Mouse (Mus musculus): ENCODE data around the gene S1pr3. TPM values are rescaled to one million over a fixed set of nuclear protein-coding genes. Genes with fewer than 3 reads are reported as not detected.

S1pr3 gene
- total RNA-seq (2014; rRNA removed; ENCODE audit: low replicate concordance) (20.0 and 25.8 TPM in 2 replicates), polyA plus RNA-seq (2015; fragmentation: Nextera tagmentation; extraction: Ambion mirVana) (15.1 and 15.6 TPM in 2 replicates)

DNA sequence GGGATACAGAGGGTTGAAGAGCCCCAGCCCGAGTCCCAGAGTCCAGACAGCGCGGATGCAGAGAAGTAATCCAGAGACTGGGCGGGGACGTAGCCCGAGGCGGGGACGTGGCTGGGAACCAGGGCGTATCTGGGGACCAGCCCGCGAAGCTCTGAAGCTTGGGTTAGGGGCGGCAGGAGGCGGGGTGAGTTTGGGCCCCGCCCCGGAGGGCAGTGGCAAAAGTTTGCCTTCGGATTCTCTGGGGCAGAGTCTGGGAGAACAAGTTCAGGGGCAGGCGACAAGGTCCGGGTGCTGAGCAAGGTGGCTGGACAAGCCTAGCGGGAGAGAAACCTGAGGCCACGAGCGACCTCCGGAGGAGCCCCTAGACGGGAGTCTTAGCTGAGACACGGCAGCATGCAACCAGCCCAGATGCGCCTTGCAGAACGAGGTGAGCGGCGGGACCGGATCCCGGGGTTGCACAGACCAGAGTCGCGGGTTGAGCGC is at the start of gene S1pr3:
Gene S1pr3 (plus strand): TSS at position 121 of the 483 bp plus-strand sequence.
- WGBS, result under 1% methylated on average over 33 of the region's 33 CpGs
- H3K9ac ChIP-seq (replicated peaks; ENCODE audit: low read depth, low read length), result peak within 1 kb of the TSS; percentile 68
- TF ChIP-seq CTCF (IDR thresholded peaks at IDR 0.05; ENCODE audit: low read depth) (peak; percentile 16), EP300 (IDR thresholded peaks at IDR 0.05; ENCODE audit: low read depth) (no peak)
- peak within 1 kb of the TSS; percentile 49 for H3K27ac ChIP-seq (ENCODE audit: low read depth)
- peak within 1 kb of the TSS; percentile 54 for H3K4me3 ChIP-seq (ENCODE audit: low read depth, low read length)
- ATAC-seq (ENCODE audit: insufficient read depth, low read depth), result peak; percentile 72
- H3K27me3 ChIP-seq (ENCODE audit: control insufficient read depth, insufficient read depth, low read length), result no peaks in the 10 kb centered on the region
- H3K4me1 ChIP-seq (ENCODE audit: control insufficient read depth, insufficient read depth), result peaks cover 5% of the 10 kb centered on the region; the same call in 1 of the 2 replicates
- no peaks in the 10 kb centered on the region for H3K36me3 ChIP-seq (replicated peaks; ENCODE audit: control insufficient read depth, insufficient read depth, low read length)
- H3K4me2 ChIP-seq (ENCODE audit: low read depth, low read length), result peak within 1 kb of the TSS; percentile 74
- H3K9me3 ChIP-seq (replicated peaks; ENCODE audit: control insufficient read depth, low read length), result no peaks in the 10 kb centered on the region
- peak; percentile 49 for DNase-seq (ENCODE audit: low spot score)

DNA sequence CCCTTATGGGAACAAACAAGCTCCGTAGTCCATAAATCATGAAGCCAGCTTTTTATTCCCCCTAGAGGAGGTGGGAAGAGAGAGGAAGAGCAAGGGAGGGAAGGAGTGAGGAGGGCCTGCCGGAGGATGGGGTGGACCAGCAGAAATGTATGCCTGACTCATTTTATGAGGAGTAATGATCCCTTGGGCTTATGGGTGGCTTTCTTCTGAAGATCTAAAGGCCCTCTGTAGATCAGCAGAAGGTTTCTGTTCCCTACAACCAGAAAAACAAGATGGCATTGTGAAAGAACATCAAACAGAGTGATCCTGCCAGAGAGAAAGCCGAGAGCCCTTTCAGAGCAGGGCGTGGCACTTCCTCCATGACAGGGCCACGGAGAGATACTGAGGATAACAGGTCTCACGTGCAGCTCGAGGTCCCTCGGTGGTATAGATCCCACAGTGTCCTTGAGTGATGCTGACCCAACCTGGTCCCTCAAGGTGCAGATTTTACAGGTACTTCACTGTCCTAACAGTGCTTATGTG is 47.9 kb upstream of the S1pr3 start:
- TF ChIP-seq EP300 (IDR thresholded peaks at IDR 0.05; ENCODE audit: low read depth) (no peak), CTCF (IDR thresholded peaks at IDR 0.05; ENCODE audit: low read depth) (no peak)
- H3K36me3 ChIP-seq (replicated peaks; ENCODE audit: control insufficient read depth, insufficient read depth, low read length), result no peaks in the 10 kb centered on the region
- no peak overlapping the region for H3K9ac ChIP-seq (replicated peaks; ENCODE audit: low read depth, low read length)
- H3K4me2 ChIP-seq (ENCODE audit: low read depth, low read length), result no peak overlapping the region
- H3K27ac ChIP-seq (ENCODE audit: low read depth), result no peak overlapping the region
- H3K4me3 ChIP-seq (ENCODE audit: low read depth, low read length), result no peak overlapping the region
- H3K4me1 ChIP-seq (ENCODE audit: control insufficient read depth, insufficient read depth), result peaks cover 18% of the 10 kb centered on the region; the same call in 1 of the 2 replicates
- H3K27me3 ChIP-seq (ENCODE audit: control insufficient read depth, insufficient read depth, low read length), result no peaks in the 10 kb centered on the region
- WGBS, result 69% methylated on average over 8 of the region's 8 CpGs
- no peak for ATAC-seq (ENCODE audit: insufficient read depth, low read depth)
- H3K9me3 ChIP-seq (replicated peaks; ENCODE audit: control insufficient read depth, low read length), result no peaks in the 10 kb centered on the region
- no peak for DNase-seq (ENCODE audit: low spot score)

- no peak overlapping the region for H3K4me2 ChIP-seq (ENCODE audit: low read depth, low read length)
- peaks cover 21% of the 10 kb centered on the region; the same call in 1 of the 2 replicates for H3K4me1 ChIP-seq (ENCODE audit: control insufficient read depth, insufficient read depth)
- H3K27me3 ChIP-seq (ENCODE audit: control insufficient read depth, insufficient read depth, low read length), result no peaks in the 10 kb centered on the region
- no peaks in the 10 kb centered on the region for H3K36me3 ChIP-seq (replicated peaks; ENCODE audit: control insufficient read depth, insufficient read depth, low read length)
- WGBS, result 71% methylated on average over 7 of the region's 7 CpGs
- H3K9ac ChIP-seq (replicated peaks; ENCODE audit: low read depth, low read length), result no peak overlapping the region
- TF ChIP-seq EP300 (IDR thresholded peaks at IDR 0.05; ENCODE audit: low read depth) (no peak), CTCF (IDR thresholded peaks at IDR 0.05; ENCODE audit: low read depth) (no peak)
- no peak for DNase-seq (ENCODE audit: low spot score)
- H3K4me3 ChIP-seq (ENCODE audit: low read depth, low read length), result no peak overlapping the region
- no peaks in the 10 kb centered on the region for H3K9me3 ChIP-seq (replicated peaks; ENCODE audit: control insufficient read depth, low read length)
- H3K27ac ChIP-seq (ENCODE audit: low read depth), result no peak overlapping the region
- ATAC-seq (ENCODE audit: insufficient read depth, low read depth), result no peak
Measured at GRCm38 (mm10) chr13:51363390-51363789, 45.0 kb upstream of the S1pr3 start.

DNA sequence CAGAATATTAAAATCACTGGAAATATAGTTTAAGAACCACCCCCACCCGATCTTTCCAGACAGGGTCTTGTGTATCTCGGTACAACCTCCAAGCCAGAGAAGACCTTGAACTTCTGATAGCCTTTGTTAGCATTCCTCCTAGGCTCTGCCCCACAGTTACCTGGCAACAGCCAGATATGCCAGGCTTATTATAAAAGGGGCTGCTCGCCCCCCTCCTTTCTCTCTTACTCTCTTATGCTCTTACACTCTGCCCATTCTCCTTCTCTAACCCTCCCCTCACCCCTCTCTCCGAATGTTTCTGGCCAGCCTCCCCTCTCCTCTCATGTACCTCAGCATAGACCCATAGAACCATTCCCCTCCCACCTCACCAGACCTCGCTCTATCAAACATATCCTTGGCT is 44.5 kb upstream of the S1pr3 start:
- Histone ChIP-seq H3K27ac (ENCODE audit: low read depth) (no peak overlapping the region), H3K4me3 (ENCODE audit: low read depth, low read length) (no peak overlapping the region), H3K4me2 (ENCODE audit: low read depth, low read length) (no peak overlapping the region), H3K9ac (replicated peaks; ENCODE audit: low read depth, low read length) (no peak overlapping the region), H3K36me3 (replicated peaks; ENCODE audit: control insufficient read depth, insufficient read depth, low read length) (no peaks in the 10 kb centered on the region), H3K27me3 (ENCODE audit: control insufficient read depth, insufficient read depth, low read length) (no peaks in the 10 kb centered on the region), H3K4me1 (ENCODE audit: control insufficient read depth, insufficient read depth) (peaks cover 21% of the 10 kb centered on the region; the same call in 1 of the 2 replicates), H3K9me3 (replicated peaks; ENCODE audit: control insufficient read depth, low read length) (no peaks in the 10 kb centered on the region)
- TF ChIP-seq EP300 (IDR thresholded peaks at IDR 0.05; ENCODE audit: low read depth) (no peak), CTCF (IDR thresholded peaks at IDR 0.05; ENCODE audit: low read depth) (no peak)
- DNase-seq (ENCODE audit: low spot score) (no peak), ATAC-seq (ENCODE audit: insufficient read depth, low read depth) (no peak)
- WGBS, result 56% methylated on average over 5 of the region's 5 CpGs

DNA sequence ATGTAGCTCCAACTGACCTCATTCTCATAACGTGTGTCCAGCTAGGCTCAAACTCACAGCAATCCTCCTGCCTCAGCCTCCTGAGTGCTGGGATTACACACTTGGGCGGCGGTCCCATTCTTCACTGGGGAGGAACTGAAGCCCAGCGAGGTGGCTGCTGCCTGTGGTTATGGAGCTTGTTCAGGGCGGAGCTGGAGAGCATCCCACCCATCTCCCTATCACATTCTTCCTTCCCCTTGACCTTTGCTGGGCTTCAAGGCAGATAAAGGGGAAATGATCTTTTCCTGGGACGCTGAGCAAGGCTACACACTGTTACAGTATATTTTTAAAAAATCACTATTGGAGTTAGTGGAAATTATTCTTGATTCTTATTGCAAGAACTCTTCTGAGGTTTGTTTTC is 43.2 kb upstream of the S1pr3 start:
- ATAC-seq (ENCODE audit: insufficient read depth, low read depth), result no peak
- no peak for TF ChIP-seq CTCF (IDR thresholded peaks at IDR 0.05; ENCODE audit: low read depth)
- TF ChIP-seq EP300 (IDR thresholded peaks at IDR 0.05; ENCODE audit: low read depth), result no peak
- H3K9ac ChIP-seq (replicated peaks; ENCODE audit: low read depth, low read length), result no peak overlapping the region
- no peak overlapping the region for H3K4me3 ChIP-seq (ENCODE audit: low read depth, low read length)
- no peak overlapping the region for H3K27ac ChIP-seq (ENCODE audit: low read depth)
- no peaks in the 10 kb centered on the region for H3K9me3 ChIP-seq (replicated peaks; ENCODE audit: control insufficient read depth, low read length)
- H3K27me3 ChIP-seq (ENCODE audit: control insufficient read depth, insufficient read depth, low read length), result no peaks in the 10 kb centered on the region
- DNase-seq (ENCODE audit: low spot score), result no peak
- H3K36me3 ChIP-seq (replicated peaks; ENCODE audit: control insufficient read depth, insufficient read depth, low read length), result no peaks in the 10 kb centered on the region
- WGBS, result 83% methylated on average over 6 of the region's 6 CpGs
- H3K4me2 ChIP-seq (ENCODE audit: low read depth, low read length), result no peak overlapping the region
- peaks cover 21% of the 10 kb centered on the region; the same call in 1 of the 2 replicates for H3K4me1 ChIP-seq (ENCODE audit: control insufficient read depth, insufficient read depth)

DNA sequence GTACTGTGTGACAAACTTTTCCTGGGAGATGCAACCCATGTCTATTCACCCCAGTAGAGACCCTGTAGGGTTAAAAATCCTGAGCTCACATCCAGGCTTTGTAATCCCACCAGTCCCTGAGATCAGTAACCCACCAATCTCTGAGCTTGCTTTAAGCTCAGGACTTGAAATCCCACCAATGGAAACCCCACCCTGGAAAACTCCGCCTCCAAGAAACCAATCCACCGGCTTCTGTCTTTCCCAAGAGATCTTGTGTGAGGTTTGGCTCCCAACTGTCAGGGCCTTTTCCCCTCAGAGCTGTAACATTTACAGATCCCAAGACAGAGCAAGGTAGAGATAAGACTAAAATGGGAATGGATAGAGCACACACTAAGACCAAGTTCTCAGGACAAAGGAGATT is 40.1 kb upstream of the S1pr3 start:
- WGBS, result 76% methylated on average over 2 of the region's 2 CpGs

More for the DNA sequence above, 40.1 kb upstream of the S1pr3 start:
- TF ChIP-seq EP300 (IDR thresholded peaks at IDR 0.05; ENCODE audit: low read depth) (no peak), CTCF (IDR thresholded peaks at IDR 0.05; ENCODE audit: low read depth) (no peak)
- H3K27ac ChIP-seq (ENCODE audit: low read depth), result no peak overlapping the region
- H3K27me3 ChIP-seq (ENCODE audit: control insufficient read depth, insufficient read depth, low read length), result no peaks in the 10 kb centered on the region
- no peak overlapping the region for H3K9ac ChIP-seq (replicated peaks; ENCODE audit: low read depth, low read length)
- H3K4me2 ChIP-seq (ENCODE audit: low read depth, low read length), result no peak overlapping the region
- DNase-seq (ENCODE audit: low spot score) (no peak), ATAC-seq (ENCODE audit: insufficient read depth, low read depth) (no peak)
- H3K4me3 ChIP-seq (ENCODE audit: low read depth, low read length), result no peak overlapping the region
- H3K36me3 ChIP-seq (replicated peaks; ENCODE audit: control insufficient read depth, insufficient read depth, low read length), result no peaks in the 10 kb centered on the region
- no peaks in the 10 kb centered on the region for H3K9me3 ChIP-seq (replicated peaks; ENCODE audit: control insufficient read depth, low read length)
- H3K4me1 ChIP-seq (ENCODE audit: control insufficient read depth, insufficient read depth), result peaks cover 16% of the 10 kb centered on the region; the same call in 1 of the 2 replicates
